Mouse (Mus musculus): ENCODE data around the gene Setdb1. TPM values are rescaled to one million over a fixed set of nuclear protein-coding genes. Genes with fewer than 3 reads are reported as not detected.

Gene Setdb1
- polyA plus RNA-seq, 1 experiment from 2014 or later, result 20.1 TPM

- Histone ChIP-seq H3K4me2 (ENCODE audit: low read depth, low read length) (peak within 1 kb of the TSS; percentile 96), H3K36me3 (ENCODE audit: control insufficient read depth, insufficient read depth) (no peaks in the 10 kb centered on the region), H3K4me3 (ENCODE audit: low read length) (peak within 1 kb of the TSS; percentile 84), H3K4me1 (ENCODE audit: control insufficient read depth, insufficient read depth, low read length) (peaks cover 28% of the 10 kb centered on the region), H3K9ac (ENCODE audit: low read length) (peak within 1 kb of the TSS; percentile 95), H3K9me3 (replicated peaks; ENCODE audit: control insufficient read depth, low read length) (no peaks in the 10 kb centered on the region), H3K27ac (ENCODE audit: low read length) (peak within 1 kb of the TSS; percentile 92), H3K27me3 (ENCODE audit: control insufficient read depth, insufficient read depth, low read length) (no peaks in the 10 kb centered on the region)
- peak; percentile 86 for ATAC-seq (replicated peaks; ENCODE audit: extremely low read depth, insufficient read depth, low FRiP score)
- WGBS, result 0% methylated on average over 53 of the region's 53 CpGs
Measured at GRCm38 (mm10) chr3:95281216-95282126, 75.5 kb downstream of the Setdb1 start, which contains the start of the genes Mindy1 and Prune1. Gene Mindy1 (plus strand): TSS chr3:95281345. Gene Prune1 (minus strand): TSS chr3:95282076.

GRCm38 (mm10) chr3:95280747-95281146 is 76.3 kb downstream of the Setdb1 start:
- H3K36me3 ChIP-seq (ENCODE audit: control insufficient read depth, insufficient read depth), result no peaks in the 10 kb centered on the region
- peaks cover 28% of the 10 kb centered on the region for H3K4me1 ChIP-seq (ENCODE audit: control insufficient read depth, insufficient read depth, low read length)
- no peaks in the 10 kb centered on the region for H3K27me3 ChIP-seq (ENCODE audit: control insufficient read depth, insufficient read depth, low read length)
- peak overlapping the region; percentile 95 for H3K9ac ChIP-seq (ENCODE audit: low read length)
- WGBS, result 12% methylated on average over 8 of the region's 8 CpGs
- peak overlapping the region; percentile 84 for H3K4me3 ChIP-seq (ENCODE audit: low read length)
- H3K9me3 ChIP-seq (replicated peaks; ENCODE audit: control insufficient read depth, low read length), result no peaks in the 10 kb centered on the region
- H3K4me2 ChIP-seq (ENCODE audit: low read depth, low read length), result peak overlapping the region; percentile 80
- H3K27ac ChIP-seq (ENCODE audit: low read length), result peak overlapping the region; percentile 92
- no peak for ATAC-seq (replicated peaks; ENCODE audit: extremely low read depth, insufficient read depth, low FRiP score)

GRCm38 (mm10) chr3:95277149-95277551 is 79.9 kb downstream of the Setdb1 start:
- no peak for ATAC-seq (replicated peaks; ENCODE audit: extremely low read depth, insufficient read depth, low FRiP score)
- Histone ChIP-seq H3K36me3 (ENCODE audit: control insufficient read depth, insufficient read depth) (no peaks in the 10 kb centered on the region), H3K9me3 (replicated peaks; ENCODE audit: control insufficient read depth, low read length) (no peaks in the 10 kb centered on the region), H3K27me3 (ENCODE audit: control insufficient read depth, insufficient read depth, low read length) (no peaks in the 10 kb centered on the region), H3K4me1 (ENCODE audit: control insufficient read depth, insufficient read depth, low read length) (peaks cover 29% of the 10 kb centered on the region), H3K9ac (ENCODE audit: low read length) (no peak overlapping the region; the same call in 1 of the 2 replicates), H3K4me3 (ENCODE audit: low read length) (no peak overlapping the region), H3K4me2 (ENCODE audit: low read depth, low read length) (peak overlapping the region; percentile 26; the same call in 1 of the 2 replicates), H3K27ac (ENCODE audit: low read length) (peak overlapping the region; percentile 77)
- 51% methylated on average over 1 of the region's 1 CpGs for WGBS

GRCm38 (mm10) chr3:95276428-95276934 is 80.5 kb downstream of the Setdb1 start:
- no peaks in the 10 kb centered on the region for H3K9me3 ChIP-seq (replicated peaks; ENCODE audit: control insufficient read depth, low read length)
- ATAC-seq (replicated peaks; ENCODE audit: extremely low read depth, insufficient read depth, low FRiP score), result no peak
- WGBS, result 68% methylated on average over 5 of the region's 5 CpGs
- H3K4me2 ChIP-seq (ENCODE audit: low read depth, low read length), result no peak overlapping the region
- peaks cover 29% of the 10 kb centered on the region for H3K4me1 ChIP-seq (ENCODE audit: control insufficient read depth, insufficient read depth, low read length)
- H3K27me3 ChIP-seq (ENCODE audit: control insufficient read depth, insufficient read depth, low read length), result no peaks in the 10 kb centered on the region
- no peak overlapping the region for H3K4me3 ChIP-seq (ENCODE audit: low read length)
- no peak overlapping the region for H3K9ac ChIP-seq (ENCODE audit: low read length)
- no peaks in the 10 kb centered on the region for H3K36me3 ChIP-seq (ENCODE audit: control insufficient read depth, insufficient read depth)
- peak overlapping the region; percentile 77 for H3K27ac ChIP-seq (ENCODE audit: low read length)

- H3K4me1 ChIP-seq (ENCODE audit: control insufficient read depth, insufficient read depth, low read length), result peaks cover 25% of the 10 kb centered on the region
- H3K27ac ChIP-seq (ENCODE audit: low read length), result peak overlapping the region; percentile 41
- WGBS, result 59% methylated on average over 6 of the region's 6 CpGs
- no peak for ATAC-seq (replicated peaks; ENCODE audit: extremely low read depth, insufficient read depth, low FRiP score)
- no peak overlapping the region for H3K4me3 ChIP-seq (ENCODE audit: low read length)
- H3K36me3 ChIP-seq (ENCODE audit: control insufficient read depth, insufficient read depth), result no peaks in the 10 kb centered on the region
- no peaks in the 10 kb centered on the region for H3K9me3 ChIP-seq (replicated peaks; ENCODE audit: control insufficient read depth, low read length)
- H3K27me3 ChIP-seq (ENCODE audit: control insufficient read depth, insufficient read depth, low read length), result no peaks in the 10 kb centered on the region
- no peak overlapping the region for H3K9ac ChIP-seq (ENCODE audit: low read length)
- H3K4me2 ChIP-seq (ENCODE audit: low read depth, low read length), result no peak overlapping the region
Measured at GRCm38 (mm10) chr3:95275161-95275560, 81.8 kb downstream of the Setdb1 start.

- peaks cover 25% of the 10 kb centered on the region for H3K4me1 ChIP-seq (ENCODE audit: control insufficient read depth, insufficient read depth, low read length)
- no peaks in the 10 kb centered on the region for H3K9me3 ChIP-seq (replicated peaks; ENCODE audit: control insufficient read depth, low read length)
- H3K27me3 ChIP-seq (ENCODE audit: control insufficient read depth, insufficient read depth, low read length), result no peaks in the 10 kb centered on the region
- H3K27ac ChIP-seq (ENCODE audit: low read length), result no peak overlapping the region
- no peak for ATAC-seq (replicated peaks; ENCODE audit: extremely low read depth, insufficient read depth, low FRiP score)
- H3K4me2 ChIP-seq (ENCODE audit: low read depth, low read length), result no peak overlapping the region
- H3K9ac ChIP-seq (ENCODE audit: low read length), result no peak overlapping the region
- H3K36me3 ChIP-seq (ENCODE audit: control insufficient read depth, insufficient read depth), result no peaks in the 10 kb centered on the region
- H3K4me3 ChIP-seq (ENCODE audit: low read length), result no peak overlapping the region
- 90% methylated on average over 4 of the region's 4 CpGs for WGBS
Measured at GRCm38 (mm10) chr3:95274453-95274852, 82.5 kb downstream of the Setdb1 start.

Other genes starting within 250 kb of the Setdb1 start
- 92.5 and 96.6 TPM in 2 replicates for gene Vps72, start 246.2 kb downstream of the Setdb1 start, polyA plus RNA-seq (2015; fragmentation: Nextera tagmentation; extraction: Ambion mirVana)
- gene Tmod4, start 232.7 kb downstream of the Setdb1 start, polyA plus RNA-seq (2015; fragmentation: Nextera tagmentation; extraction: Ambion mirVana), result 1.9 TPM in 2 replicates
- 54.1 and 59.2 TPM in 2 replicates for gene Scnm1, start 223.2 kb downstream of the Setdb1 start, polyA plus RNA-seq (2015; fragmentation: Nextera tagmentation; extraction: Ambion mirVana)
- 9.7 and 11.3 TPM in 2 replicates for gene Lysmd1, start 223.1 kb downstream of the Setdb1 start, polyA plus RNA-seq (2015; fragmentation: Nextera tagmentation; extraction: Ambion mirVana)
- 3.9 and 4.4 TPM in 2 replicates for gene Tnfaip8l2, start 214.8 kb downstream of the Setdb1 start, polyA plus RNA-seq (2015; fragmentation: Nextera tagmentation; extraction: Ambion mirVana)
- 1.5 and 2.7 TPM in 2 replicates for gene Sema6c, start 196.7 kb downstream of the Setdb1 start, polyA plus RNA-seq (2015; fragmentation: Nextera tagmentation; extraction: Ambion mirVana)
- 6.3 and 6.6 TPM in 2 replicates for gene Gabpb2, start 139.3 kb downstream of the Setdb1 start, polyA plus RNA-seq (2015; fragmentation: Nextera tagmentation; extraction: Ambion mirVana)
- 57.8 and 59.3 TPM in 2 replicates for gene Cdc42se1, start 128.5 kb downstream of the Setdb1 start, polyA plus RNA-seq (2015; fragmentation: Nextera tagmentation; extraction: Ambion mirVana)
- gene Mllt11, start 125.0 kb downstream of the Setdb1 start, polyA plus RNA-seq (2015; fragmentation: Nextera tagmentation; extraction: Ambion mirVana), result 9.8 and 11.5 TPM in 2 replicates
- 0.50 and 0.51 TPM in 2 replicates for gene Gm128, start 115.6 kb downstream of the Setdb1 start, polyA plus RNA-seq (2015; fragmentation: Nextera tagmentation; extraction: Ambion mirVana)
- gene Bnipl, start 106.0 kb downstream of the Setdb1 start, polyA plus RNA-seq (2015; fragmentation: Nextera tagmentation; extraction: Ambion mirVana), result 0.22 and 0.37 TPM in 2 replicates
- gene Mindy1, start 75.9 kb downstream of the Setdb1 start, polyA plus RNA-seq (2015; fragmentation: Nextera tagmentation; extraction: Ambion mirVana), result 24.7 and 28.2 TPM in 2 replicates
- gene Prune1, start 75.1 kb downstream of the Setdb1 start, polyA plus RNA-seq (2015; fragmentation: Nextera tagmentation; extraction: Ambion mirVana), result 28.1 and 31.4 TPM in 2 replicates
- 0.60 and 0.79 TPM in 2 replicates for gene Anxa9, start 50.0 kb downstream of the Setdb1 start, polyA plus RNA-seq (2015; fragmentation: Nextera tagmentation; extraction: Ambion mirVana)
- gene Cers2, start 42.4 kb downstream of the Setdb1 start, polyA plus RNA-seq (2015; fragmentation: Nextera tagmentation; extraction: Ambion mirVana), result 139 and 145 TPM in 2 replicates
- gene 4930558C23Rik, start 45.6 kb upstream of the Setdb1 start, polyA plus RNA-seq (2015; fragmentation: Nextera tagmentation; extraction: Ambion mirVana), result not detected in 2 replicates
- gene Arnt, start 77.2 kb upstream of the Setdb1 start, polyA plus RNA-seq (2015; fragmentation: Nextera tagmentation; extraction: Ambion mirVana), result 30.6 and 32.1 TPM in 2 replicates
- 17.4 and 18.4 TPM in 2 replicates for gene Ctsk, start 142.1 kb upstream of the Setdb1 start, polyA plus RNA-seq (2015; fragmentation: Nextera tagmentation; extraction: Ambion mirVana)
- gene Ctss, start 169.6 kb upstream of the Setdb1 start, polyA plus RNA-seq (2015; fragmentation: Nextera tagmentation; extraction: Ambion mirVana), result 18.8 and 22.8 TPM in 2 replicates
- not detected in 2 replicates for gene Hormad1, start 202.5 kb upstream of the Setdb1 start, polyA plus RNA-seq (2015; fragmentation: Nextera tagmentation; extraction: Ambion mirVana)
- 25.7 and 27.9 TPM in 2 replicates for gene Golph3l, start 231.7 kb upstream of the Setdb1 start, polyA plus RNA-seq (2015; fragmentation: Nextera tagmentation; extraction: Ambion mirVana)